Mouse (Mus musculus): ENCODE measurements around the gene Acot11. TPM values are rescaled to one million over a fixed set of nuclear protein-coding genes. Genes with fewer than 3 reads are reported as not detected.
"Not testable (repeated sequence)": the region's sequence is repeated elsewhere in the genome, so short reads cannot be mapped to it uniquely, and the experiment has no call there.

The Acot11 gene
- polyA plus RNA-seq, 1 experiment = 6.6 TPM

DNA sequence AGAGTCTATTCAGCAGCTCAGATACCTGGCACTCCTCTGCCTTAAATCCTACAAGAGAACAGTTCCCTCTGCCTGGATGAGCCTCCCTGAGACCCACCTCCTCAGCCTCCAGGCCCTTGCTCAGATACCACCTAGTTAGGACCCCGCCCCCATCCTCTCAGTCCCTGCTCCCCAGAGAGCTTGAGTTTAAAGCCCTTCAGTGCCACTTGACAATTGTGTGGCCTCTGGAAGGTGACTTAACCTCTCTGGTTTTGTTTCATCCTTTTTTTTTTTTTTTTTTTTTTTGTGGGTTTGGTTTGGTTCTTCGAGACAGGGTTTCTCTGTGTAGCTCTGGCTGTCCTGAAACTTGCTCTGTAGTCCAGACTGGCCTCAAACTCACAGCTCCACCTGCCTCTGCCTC lies 9.5 kb downstream of the Acot11 start:
- TF ChIP-seq CTCF (IDR thresholded peaks at IDR 0.05; ENCODE audit: low read depth, low read length) (no peak), POLR2A (IDR thresholded peaks at IDR 0.05; ENCODE audit: borderline replicate concordance, low read depth, low read length) (no peak)
- Histone ChIP-seq H3K27ac (ENCODE audit: insufficient read depth, low read depth, low read length) (no peak overlapping the region), H3K4me3 (ENCODE audit: insufficient read depth, low read length) (no peak overlapping the region), H3K4me1 (ENCODE audit: control insufficient read depth, insufficient read depth, low read length) (no peaks in the 10 kb centered on the region)

DNA sequence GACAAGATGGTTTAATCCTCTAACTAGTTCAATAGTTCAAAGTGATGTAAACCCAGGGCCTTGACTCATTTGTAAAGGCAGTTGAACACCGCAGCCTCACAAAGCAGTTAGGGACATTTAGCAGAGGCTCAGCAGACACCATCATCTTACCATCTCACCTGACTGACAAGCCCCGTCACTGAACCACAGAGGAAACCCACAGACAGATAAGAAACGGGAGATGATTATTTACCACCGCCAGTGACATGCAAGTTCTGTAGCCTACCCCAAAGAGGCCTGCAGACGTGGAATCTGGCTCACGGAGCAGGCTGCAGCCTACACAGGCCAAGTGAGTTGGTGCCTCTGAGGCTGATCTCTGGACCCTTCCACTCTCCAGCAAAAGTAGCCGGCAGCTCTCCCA lies 10.6 kb downstream of the Acot11 start:
- no peak for TF ChIP-seq POLR2A (IDR thresholded peaks at IDR 0.05; ENCODE audit: borderline replicate concordance, low read depth, low read length)
- no peak for TF ChIP-seq CTCF (IDR thresholded peaks at IDR 0.05; ENCODE audit: low read depth, low read length)
- Histone ChIP-seq H3K4me1 (ENCODE audit: control insufficient read depth, insufficient read depth, low read length) (no peaks in the 10 kb centered on the region), H3K27ac (ENCODE audit: insufficient read depth, low read depth, low read length) (no peak overlapping the region), H3K4me3 (ENCODE audit: insufficient read depth, low read length) (no peak overlapping the region)

DNA sequence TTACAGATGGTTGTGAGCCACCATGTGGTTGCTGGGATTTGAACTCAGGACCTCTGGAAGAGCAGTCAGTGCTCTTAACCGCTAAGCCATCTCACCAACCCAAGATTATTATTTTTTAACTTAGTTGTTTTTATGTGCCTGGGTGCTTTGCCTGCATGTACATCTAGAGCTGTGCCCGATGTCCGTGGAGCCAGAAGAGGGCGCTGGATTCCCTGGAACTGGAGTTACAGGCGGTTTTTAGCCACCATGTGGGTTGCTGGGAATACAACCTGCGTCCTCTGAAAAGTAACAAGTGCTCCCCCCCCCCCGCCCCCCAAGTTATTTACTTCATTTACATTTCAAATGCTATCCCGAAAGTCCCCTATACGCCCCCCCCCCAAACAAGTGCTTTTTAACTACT lies 11.0 kb downstream of the Acot11 start:
- not testable (repeated sequence) for H3K4me1 ChIP-seq (ENCODE audit: control insufficient read depth, insufficient read depth, low read length); H3K4me3 ChIP-seq (ENCODE audit: insufficient read depth, low read length); H3K27ac ChIP-seq (ENCODE audit: insufficient read depth, low read depth, low read length)

DNA sequence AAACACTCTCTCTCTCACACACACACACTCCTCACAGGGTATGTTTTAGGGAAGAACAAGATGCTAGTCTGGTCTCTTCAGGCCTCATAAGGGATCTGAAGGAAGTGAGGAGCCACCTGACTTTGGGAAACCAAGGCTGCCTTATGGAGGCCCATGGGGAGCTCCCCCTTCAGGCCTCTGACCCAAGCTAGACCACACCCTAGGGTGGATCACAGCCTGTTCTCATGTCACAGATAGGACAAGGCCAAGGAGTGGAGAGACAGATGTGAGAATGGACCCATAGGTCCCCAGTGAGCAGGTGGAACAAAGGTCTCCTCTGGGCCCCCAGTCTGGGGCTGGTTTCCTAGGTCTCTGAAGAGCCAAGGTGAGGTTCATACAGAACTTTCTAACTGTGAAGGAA lies 12.5 kb downstream of the Acot11 start:
- Histone ChIP-seq H3K4me3 (ENCODE audit: insufficient read depth, low read length) (no peak overlapping the region), H3K27ac (ENCODE audit: insufficient read depth, low read depth, low read length) (no peak overlapping the region), H3K4me1 (ENCODE audit: control insufficient read depth, insufficient read depth, low read length) (peaks cover 9% of the 10 kb centered on the region)
- TF ChIP-seq POLR2A (IDR thresholded peaks at IDR 0.05; ENCODE audit: borderline replicate concordance, low read depth, low read length) (no peak), CTCF (IDR thresholded peaks at IDR 0.05; ENCODE audit: low read depth, low read length) (no peak)

DNA sequence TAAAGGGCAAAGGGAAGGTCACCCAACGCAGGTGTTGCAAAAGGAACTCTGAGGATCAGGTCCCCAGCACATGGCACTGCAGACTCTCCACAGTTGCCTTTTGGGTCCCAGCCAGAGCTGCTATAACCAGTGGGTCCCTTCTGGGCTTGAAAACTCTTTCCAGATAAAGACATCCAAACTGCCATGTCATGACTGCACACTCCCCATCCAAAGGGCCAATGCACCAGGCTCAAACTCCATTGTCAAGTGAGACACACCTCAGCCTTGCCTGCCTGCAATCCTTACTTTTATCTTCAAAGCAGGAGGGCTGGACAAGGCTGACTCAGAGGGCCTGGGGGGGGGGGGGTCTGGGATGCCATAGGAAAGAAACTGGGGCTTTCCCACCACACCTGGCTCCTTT lies 13.9 kb downstream of the Acot11 start:
- Histone ChIP-seq H3K4me1 (ENCODE audit: control insufficient read depth, insufficient read depth, low read length) (peaks cover 9% of the 10 kb centered on the region), H3K4me3 (ENCODE audit: insufficient read depth, low read length) (no peak overlapping the region), H3K27ac (ENCODE audit: insufficient read depth, low read depth, low read length) (no peak overlapping the region)
- TF ChIP-seq CTCF (IDR thresholded peaks at IDR 0.05; ENCODE audit: low read depth, low read length) (no peak), POLR2A (IDR thresholded peaks at IDR 0.05; ENCODE audit: borderline replicate concordance, low read depth, low read length) (no peak)

DNA sequence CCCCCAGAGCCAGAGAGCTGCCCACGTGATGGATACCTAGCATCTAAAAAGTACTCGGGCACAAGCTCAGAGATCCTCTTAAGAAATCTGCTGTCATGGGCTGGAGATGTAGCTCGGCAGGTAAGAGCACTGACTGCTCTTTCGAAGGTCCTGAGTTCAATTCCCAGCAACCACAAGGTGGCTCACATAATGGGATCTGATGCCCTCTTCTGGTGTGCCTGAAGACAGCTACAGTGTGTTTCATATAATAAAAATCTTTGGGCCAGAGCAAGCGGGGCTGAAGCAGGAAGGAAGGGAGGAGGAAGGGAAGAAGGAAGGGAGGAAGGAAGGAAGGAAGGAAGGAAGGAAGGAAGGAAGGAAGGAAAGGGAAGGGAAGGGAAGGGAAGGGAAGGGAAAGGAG lies 14.6 kb downstream of the Acot11 start:
- H3K27ac ChIP-seq (ENCODE audit: insufficient read depth, low read depth, low read length); H3K4me1 ChIP-seq (ENCODE audit: control insufficient read depth, insufficient read depth, low read length); H3K4me3 ChIP-seq (ENCODE audit: insufficient read depth, low read length): not testable (repeated sequence)

DNA sequence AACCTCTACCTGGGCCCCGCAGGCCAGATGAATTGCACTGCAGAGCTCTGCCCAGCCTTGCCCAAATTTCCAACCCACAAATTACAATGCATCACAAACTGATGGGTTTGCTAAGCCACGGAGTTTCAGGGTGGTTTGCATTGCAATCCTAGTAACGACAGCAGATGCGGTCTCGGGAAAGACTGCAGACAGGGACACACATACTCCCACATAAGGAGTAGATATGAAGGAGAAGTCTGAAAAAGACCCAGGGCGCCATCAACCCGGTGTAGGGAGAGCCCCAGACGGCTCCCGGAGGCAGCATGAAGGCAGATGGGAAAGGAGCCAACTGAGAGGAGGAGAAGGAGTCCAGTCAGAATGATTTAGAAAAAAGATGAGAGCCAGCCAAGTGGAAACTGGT lies 15.1 kb downstream of the Acot11 start:
- no peak overlapping the region for H3K4me3 ChIP-seq (ENCODE audit: insufficient read depth, low read length)
- H3K27ac ChIP-seq (ENCODE audit: insufficient read depth, low read depth, low read length) = no peak overlapping the region
- no peak for TF ChIP-seq POLR2A (IDR thresholded peaks at IDR 0.05; ENCODE audit: borderline replicate concordance, low read depth, low read length)
- TF ChIP-seq CTCF (IDR thresholded peaks at IDR 0.05; ENCODE audit: low read depth, low read length) = no peak
- H3K4me1 ChIP-seq (ENCODE audit: control insufficient read depth, insufficient read depth, low read length) = peaks cover 9% of the 10 kb centered on the region

DNA sequence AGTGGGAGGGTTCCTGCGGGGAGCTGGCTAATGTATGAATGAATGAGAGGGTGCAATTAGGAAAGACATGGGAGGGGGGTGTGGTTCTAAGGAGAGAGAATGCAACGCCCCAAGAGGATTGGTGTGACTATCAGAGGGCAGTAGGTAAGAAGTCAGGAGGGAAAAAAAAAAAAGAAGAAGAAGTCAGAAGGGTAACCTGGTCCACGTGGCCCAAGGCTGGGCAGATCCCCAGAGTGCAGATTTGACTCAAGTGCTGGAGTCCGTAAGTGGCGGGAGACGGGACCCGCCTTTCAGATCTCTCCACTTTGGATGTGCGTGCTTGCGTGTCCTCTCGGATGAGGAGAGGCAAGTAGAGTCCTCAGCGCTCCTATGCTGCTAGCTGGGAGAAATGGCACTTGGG lies 16.2 kb downstream of the Acot11 start:
- Histone ChIP-seq H3K4me1 (ENCODE audit: control insufficient read depth, insufficient read depth, low read length) (peaks cover 9% of the 10 kb centered on the region), H3K27ac (ENCODE audit: insufficient read depth, low read depth, low read length) (no peak overlapping the region), H3K4me3 (ENCODE audit: insufficient read depth, low read length) (no peak overlapping the region)
- no peak for TF ChIP-seq CTCF (IDR thresholded peaks at IDR 0.05; ENCODE audit: low read depth, low read length)
- TF ChIP-seq POLR2A (IDR thresholded peaks at IDR 0.05; ENCODE audit: borderline replicate concordance, low read depth, low read length) = no peak

DNA sequence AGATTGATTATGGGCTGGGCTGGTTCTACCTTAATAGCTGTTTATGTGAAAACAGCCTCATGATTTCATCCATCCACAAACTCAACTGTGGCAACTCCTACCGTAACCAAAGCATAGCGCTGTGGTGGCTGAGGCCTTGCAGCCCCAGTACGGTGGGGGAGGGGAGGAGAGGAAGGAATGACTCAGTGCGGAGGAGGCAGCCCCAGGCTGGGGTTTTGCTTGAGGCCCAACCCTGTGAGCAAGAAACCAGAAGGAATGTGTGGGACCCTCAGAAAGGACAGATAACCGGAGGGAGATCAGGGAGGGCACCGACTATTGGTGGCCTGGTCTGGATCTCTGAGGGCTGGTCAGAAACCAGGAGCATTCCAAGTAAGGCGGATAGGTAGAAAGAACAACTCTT lies 17.0 kb downstream of the Acot11 start:
- Histone ChIP-seq H3K27ac (ENCODE audit: insufficient read depth, low read depth, low read length) (no peak overlapping the region), H3K4me3 (ENCODE audit: insufficient read depth, low read length) (no peak overlapping the region), H3K4me1 (ENCODE audit: control insufficient read depth, insufficient read depth, low read length) (peaks cover 9% of the 10 kb centered on the region)
- TF ChIP-seq POLR2A (IDR thresholded peaks at IDR 0.05; ENCODE audit: borderline replicate concordance, low read depth, low read length) (no peak), CTCF (IDR thresholded peaks at IDR 0.05; ENCODE audit: low read depth, low read length) (no peak)

DNA sequence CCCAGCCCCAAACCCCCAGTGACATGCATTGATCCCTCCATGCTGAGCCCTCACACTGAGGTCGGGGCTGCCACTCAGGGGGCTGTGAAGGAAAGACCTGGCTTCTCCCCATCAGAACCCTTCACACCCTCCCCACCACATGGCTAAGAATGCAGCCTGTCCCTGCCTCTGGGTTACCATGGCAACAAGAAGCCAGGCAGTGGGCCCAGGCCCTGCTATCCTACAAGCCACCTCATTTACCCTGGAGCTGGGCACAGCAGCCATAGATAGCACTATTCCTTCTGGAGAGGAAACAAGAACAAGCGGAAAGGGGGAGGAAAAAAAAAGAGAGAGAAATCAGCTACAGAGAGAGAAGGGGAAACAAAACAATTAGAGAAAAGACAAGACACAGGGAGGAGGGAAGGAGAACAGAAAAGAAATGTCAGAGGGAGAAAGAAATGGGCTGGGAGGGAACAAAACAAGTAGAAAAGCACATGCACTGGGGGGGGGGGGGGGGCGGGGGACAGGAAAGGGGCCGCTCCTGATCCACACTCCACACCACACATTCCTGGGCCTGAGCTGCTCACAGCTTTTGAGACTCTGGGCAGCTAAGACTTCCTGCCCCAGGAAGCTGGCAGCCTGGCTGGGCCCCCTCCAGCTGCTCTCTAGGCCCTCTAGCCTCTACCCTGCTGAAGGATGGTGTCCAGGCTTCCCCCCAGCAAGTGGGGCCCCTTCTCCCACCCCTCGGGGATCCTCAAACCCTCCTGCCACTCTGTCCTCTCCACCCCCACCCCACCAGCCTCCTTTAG lies 18.9 kb downstream of the Acot11 start:
- Histone ChIP-seq H3K27ac (ENCODE audit: insufficient read depth, low read depth, low read length) (no peak overlapping the region), H3K4me1 (ENCODE audit: control insufficient read depth, insufficient read depth, low read length) (peaks cover 9% of the 10 kb centered on the region), H3K4me3 (ENCODE audit: insufficient read depth, low read length) (no peak overlapping the region)
- no peak for TF ChIP-seq CTCF (IDR thresholded peaks at IDR 0.05; ENCODE audit: low read depth, low read length)
- TF ChIP-seq POLR2A (IDR thresholded peaks at IDR 0.05; ENCODE audit: borderline replicate concordance, low read depth, low read length) = no peak

DNA sequence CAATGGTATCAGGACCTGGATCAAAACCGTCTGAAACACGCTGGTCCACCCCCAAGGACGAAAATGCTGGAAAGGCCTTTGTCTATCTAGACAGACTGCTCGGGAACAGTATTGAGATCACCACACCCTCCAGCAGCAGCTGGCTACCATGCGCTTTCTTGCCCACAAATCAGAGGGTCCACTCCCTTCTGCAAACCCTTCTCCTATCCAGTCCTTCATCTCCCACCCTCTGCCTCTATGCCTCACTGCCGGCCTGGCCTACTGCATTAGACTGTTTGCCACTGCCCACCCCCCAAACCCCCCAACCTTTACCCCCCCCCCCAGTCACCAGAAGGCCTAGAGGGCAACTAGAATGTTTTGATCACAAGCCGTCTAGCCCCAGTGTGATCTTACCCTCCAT lies 19.5 kb downstream of the Acot11 start:
- no peak for TF ChIP-seq CTCF (IDR thresholded peaks at IDR 0.05; ENCODE audit: low read depth, low read length)
- no peak for TF ChIP-seq POLR2A (IDR thresholded peaks at IDR 0.05; ENCODE audit: borderline replicate concordance, low read depth, low read length)
- Histone ChIP-seq H3K4me3 (ENCODE audit: insufficient read depth, low read length) (no peak overlapping the region), H3K27ac (ENCODE audit: insufficient read depth, low read depth, low read length) (no peak overlapping the region), H3K4me1 (ENCODE audit: control insufficient read depth, insufficient read depth, low read length) (peaks cover 9% of the 10 kb centered on the region)

All from bone marrow macrophage, adult 2 months (primary cell).